Mouse (Mus musculus) A20 (cell line): ENCODE data around the gene Nt5dc3.

Source experiments
- DNase-seq: peaks from one replicate; pipeline ENCODE4 v3.0.0-alpha.2; 2011; ENCODE audit warnings: low read depth, low spot score

Gene Nt5dc3

GRCm38 (mm10) chr10:86872591-86872990 is 93.8 kb downstream of the Nt5dc3 start:
- no peak for DNase-seq

GRCm38 (mm10) chr10:86878721-86879120 is 99.9 kb downstream of the Nt5dc3 start:
- no peak for DNase-seq

GRCm38 (mm10) chr10:86880071-86880806 is 101.4 kb downstream of the Nt5dc3 start:
- no peak for DNase-seq

- no peak for DNase-seq
These were observed 102.6 kb downstream of the Nt5dc3 start for GRCm38 (mm10) chr10:86881448-86881847.

GRCm38 (mm10) chr10:86886434-86886833 is 107.6 kb downstream of the Nt5dc3 start:
- DNase-seq: no peak
